Mouse (Mus musculus) heart, embryonic 12.5 days (tissue): Measurements from ENCODE around the gene Bcl2a1b. TPM values are rescaled to one million over a fixed set of nuclear protein-coding genes. Genes with fewer than 3 reads are reported as not detected.
"Not testable (repeated sequence)": the region's sequence is repeated elsewhere in the genome, so short reads cannot be mapped to it uniquely, and the experiment has no call there.

Experiments used
- ATAC-seq: fragments of 200-750 bp; cut with Nextera tagmentation; 2 replicates; pipeline ENCODE4 v1.8.0; 2017; ENCODE audit warnings: moderate TSS enrichment, moderate library complexity; ENCODE audit not compliant: insufficient number of reproducible peaks, low FRiP score
- H3K27ac ChIP-seq: fragments of 300-500 bp; sonication (generic); 2 replicates; pipeline ENCODE4 v1.5.1; 2016; ENCODE audit warnings: mild to moderate bottlenecking, moderate library complexity; ENCODE audit not compliant: poor library complexity, severe bottlenecking
- H3K27me3 ChIP-seq: fragments of 300-500 bp; sonication (generic); replicated peaks from 2 replicates; pipeline ENCODE4 v1.6.1; 2016; ENCODE audit warnings: mild to moderate bottlenecking, moderate library complexity
- H3K36me3 ChIP-seq: fragments of 300-500 bp; sonication (generic); 2 replicates; pipeline ENCODE4 v1.6.1; 2016; ENCODE audit warnings: mild to moderate bottlenecking, moderate library complexity
- H3K4me1 ChIP-seq: fragments of 300-500 bp; sonication (generic); replicated peaks from 2 replicates; pipeline ENCODE4 v1.6.1; 2016; ENCODE audit warnings: mild to moderate bottlenecking
- H3K4me2 ChIP-seq: fragments of 300-500 bp; sonication (generic); 2 replicates; pipeline ENCODE4 v1.6.1; 2016; ENCODE audit warnings: mild to moderate bottlenecking, moderate library complexity
- H3K4me3 ChIP-seq: fragments of 300-500 bp; sonication (generic); 2 replicates; pipeline ENCODE4 v1.5.1; 2016; ENCODE audit warnings: mild to moderate bottlenecking
- H3K9ac ChIP-seq: fragments of 300-500 bp; sonication (generic); 2 replicates; pipeline ENCODE4 v1.6.1; 2016; ENCODE audit warnings: mild to moderate bottlenecking, moderate library complexity
- H3K9me3 ChIP-seq: fragments of 300-500 bp; sonication (generic); replicated peaks from 2 replicates; pipeline ENCODE4 v1.6.1; 2016; ENCODE audit warnings: mild to moderate bottlenecking, moderate library complexity
- WGBS: fragments of 180-500 bp; shearing (Covaris S2); methylation state at CpG from one replicate; pipeline ENCODE4 v1.1.7; 2016; 5-methylcytosine and 5-hydroxymethylcytosine counted together
- polyA plus RNA-seq: library from polyadenylated mRNA; unstranded; fragments of >200 nt; fragmentation: Nextera tagmentation; extraction: Ambion mirVana; gene quantifications from 2 replicates; pipeline ENCODE4 v1.2.1, GENCODE M21; 2016

The Bcl2a1b gene
- polyA plus RNA-seq, 1 experiment from 2014 or later = 1.2 TPM

- H3K36me3 ChIP-seq, H3K9me3 ChIP-seq, H3K4me1 ChIP-seq, H3K9ac ChIP-seq, H3K27me3 ChIP-seq: not testable (repeated sequence)
- 4% methylated on average over 13 of the region's 44 CpGs for WGBS
- Histone ChIP-seq H3K4me3 (peak overlapping the region; percentile 44), H3K4me2 (peak overlapping the region; percentile 52), H3K27ac (peak overlapping the region; percentile 75; the same call in 1 of the 2 replicates)
- peak; percentile 95 for ATAC-seq
Measured at GRCm38 (mm10) chr9:89211065-89211858, 12.3 kb downstream of the Bcl2a1b start.

- not testable (repeated sequence) for H3K4me3 ChIP-seq, ATAC-seq, H3K36me3 ChIP-seq, H3K4me1 ChIP-seq, H3K4me2 ChIP-seq, H3K9ac ChIP-seq, H3K9me3 ChIP-seq, H3K27me3 ChIP-seq, H3K27ac ChIP-seq
- WGBS = 22% methylated on average over 1 of the region's 1 CpGs
Measured at GRCm38 (mm10) chr9:89212428-89212827, 13.4 kb downstream of the Bcl2a1b start.

GRCm38 (mm10) chr9:89218174-89218573 lies 19.2 kb downstream of the Bcl2a1b start:
- H3K9ac ChIP-seq, H3K9me3 ChIP-seq, H3K4me1 ChIP-seq, H3K36me3 ChIP-seq, ATAC-seq, H3K27ac ChIP-seq, H3K4me3 ChIP-seq, H3K4me2 ChIP-seq, H3K27me3 ChIP-seq: not testable (repeated sequence)
- 87% methylated on average over 4 of the region's 4 CpGs for WGBS

- not testable (repeated sequence) for H3K4me3 ChIP-seq, ATAC-seq, H3K27me3 ChIP-seq, H3K9ac ChIP-seq, H3K4me2 ChIP-seq, H3K4me1 ChIP-seq, H3K9me3 ChIP-seq, H3K36me3 ChIP-seq, H3K27ac ChIP-seq
- WGBS = 86% methylated on average over 3 of the region's 4 CpGs
Measured at GRCm38 (mm10) chr9:89219668-89220067, 20.7 kb downstream of the Bcl2a1b start.

GRCm38 (mm10) chr9:89220704-89221287 lies 21.8 kb downstream of the Bcl2a1b start:
- not testable (repeated sequence) for H3K27me3 ChIP-seq, H3K9ac ChIP-seq, H3K4me3 ChIP-seq, H3K36me3 ChIP-seq, H3K27ac ChIP-seq, H3K4me1 ChIP-seq, H3K4me2 ChIP-seq, H3K9me3 ChIP-seq, ATAC-seq
- WGBS = 86% methylated on average over 6 of the region's 6 CpGs

- no peak for ATAC-seq
- Histone ChIP-seq H3K4me2 (no peak overlapping the region), H3K9ac (no peak overlapping the region), H3K27me3 (no peaks in the 10 kb centered on the region), H3K4me1 (no peaks in the 10 kb centered on the region), H3K9me3 (no peaks in the 10 kb centered on the region), H3K27ac (no peak overlapping the region), H3K36me3 (no peaks in the 10 kb centered on the region), H3K4me3 (no peak overlapping the region)
- WGBS = 48% methylated on average over 4 of the region's 4 CpGs
Measured at GRCm38 (mm10) chr9:89226071-89226470, 27.1 kb downstream of the Bcl2a1b start.

- 86% methylated on average over 7 of the region's 7 CpGs for WGBS
Measured at GRCm38 (mm10) chr9:89228122-89228521, 29.1 kb downstream of the Bcl2a1b start.

GRCm38 (mm10) chr9:89230897-89231497 lies 32.0 kb downstream of the Bcl2a1b start:
- H3K36me3 ChIP-seq, H3K9me3 ChIP-seq, H3K27me3 ChIP-seq, H3K4me2 ChIP-seq, H3K9ac ChIP-seq, H3K4me1 ChIP-seq, ATAC-seq, H3K4me3 ChIP-seq, H3K27ac ChIP-seq: not testable (repeated sequence)
- 70% methylated on average over 2 of the region's 2 CpGs for WGBS

More at GRCm38 (mm10) chr9:89228122-89228521, 29.1 kb downstream of the Bcl2a1b start:
- ATAC-seq = no peak
- Histone ChIP-seq H3K4me1 (no peaks in the 10 kb centered on the region), H3K4me2 (no peak overlapping the region), H3K9me3 (no peaks in the 10 kb centered on the region), H3K27ac (no peak overlapping the region), H3K9ac (no peak overlapping the region), H3K27me3 (no peaks in the 10 kb centered on the region), H3K4me3 (no peak overlapping the region), H3K36me3 (no peaks in the 10 kb centered on the region)

- not testable (repeated sequence) for ATAC-seq, H3K27me3 ChIP-seq, H3K27ac ChIP-seq, H3K4me3 ChIP-seq, H3K4me1 ChIP-seq, H3K4me2 ChIP-seq, H3K36me3 ChIP-seq, H3K9me3 ChIP-seq, H3K9ac ChIP-seq
- WGBS = 80% methylated on average over 4 of the region's 4 CpGs
Measured at GRCm38 (mm10) chr9:89237131-89237530, 38.1 kb downstream of the Bcl2a1b start.

GRCm38 (mm10) chr9:89238976-89239505 lies 40.0 kb downstream of the Bcl2a1b start:
- 65% methylated on average over 5 of the region's 5 CpGs for WGBS
- H3K4me3 ChIP-seq, ATAC-seq, H3K4me1 ChIP-seq, H3K36me3 ChIP-seq, H3K9ac ChIP-seq, H3K4me2 ChIP-seq, H3K9me3 ChIP-seq, H3K27ac ChIP-seq, H3K27me3 ChIP-seq: not testable (repeated sequence)

- H3K4me3 ChIP-seq, H3K27ac ChIP-seq, H3K9me3 ChIP-seq, H3K9ac ChIP-seq, H3K4me2 ChIP-seq, ATAC-seq, H3K27me3 ChIP-seq, H3K4me1 ChIP-seq, H3K36me3 ChIP-seq: not testable (repeated sequence)
- WGBS = 77% methylated on average over 3 of the region's 3 CpGs
Measured at GRCm38 (mm10) chr9:89240516-89241019, 41.6 kb downstream of the Bcl2a1b start.
